Mouse (Mus musculus): Measurements from ENCODE around the gene Ero1l.

DNA sequence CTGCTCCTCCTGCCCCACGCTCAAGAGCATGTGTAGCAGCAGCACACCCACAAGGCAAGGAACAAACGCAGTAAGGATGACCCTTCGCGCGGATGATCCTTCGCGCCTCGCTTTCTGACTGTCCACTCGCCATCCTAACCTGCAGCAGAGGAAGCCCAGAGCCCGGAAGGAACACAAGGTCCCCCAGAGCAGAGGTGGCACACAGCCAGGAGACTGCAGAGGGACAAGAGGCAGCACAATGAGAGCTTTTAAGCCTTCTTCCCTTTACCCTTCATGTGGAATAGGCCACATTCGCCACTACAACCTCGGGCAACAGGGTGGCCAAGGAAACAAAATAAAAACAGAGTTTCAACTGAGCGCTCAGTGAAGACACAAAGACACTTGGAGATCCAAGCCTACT is 8.9 kb downstream of the Ero1l start:
- no peak for TF ChIP-seq GATA1 (IDR thresholded peaks at IDR 0.05; ENCODE audit: low read length)
- no peak for TF ChIP-seq TAL1 (IDR thresholded peaks at IDR 0.05; ENCODE audit: low read length)
